Mouse (Mus musculus) urinary bladder, postnatal 14 days (tissue): ENCODE measurements around the gene Maea.
"Not testable (repeated sequence)": the region's sequence is repeated elsewhere in the genome, so short reads cannot be mapped to it uniquely, and the experiment has no call there.

Source experiments
- DNase-seq: peaks from one replicate; pipeline ENCODE4 v3.0.0; 2021; ENCODE audit warnings: low spot score

Gene Maea

GRCm38 (mm10) chr5:33335273-33335976 is at the start of gene Maea:
Gene Maea, plus strand, starts transcription at chr5:33335509.
- peak; percentile 97 for DNase-seq

DNA sequence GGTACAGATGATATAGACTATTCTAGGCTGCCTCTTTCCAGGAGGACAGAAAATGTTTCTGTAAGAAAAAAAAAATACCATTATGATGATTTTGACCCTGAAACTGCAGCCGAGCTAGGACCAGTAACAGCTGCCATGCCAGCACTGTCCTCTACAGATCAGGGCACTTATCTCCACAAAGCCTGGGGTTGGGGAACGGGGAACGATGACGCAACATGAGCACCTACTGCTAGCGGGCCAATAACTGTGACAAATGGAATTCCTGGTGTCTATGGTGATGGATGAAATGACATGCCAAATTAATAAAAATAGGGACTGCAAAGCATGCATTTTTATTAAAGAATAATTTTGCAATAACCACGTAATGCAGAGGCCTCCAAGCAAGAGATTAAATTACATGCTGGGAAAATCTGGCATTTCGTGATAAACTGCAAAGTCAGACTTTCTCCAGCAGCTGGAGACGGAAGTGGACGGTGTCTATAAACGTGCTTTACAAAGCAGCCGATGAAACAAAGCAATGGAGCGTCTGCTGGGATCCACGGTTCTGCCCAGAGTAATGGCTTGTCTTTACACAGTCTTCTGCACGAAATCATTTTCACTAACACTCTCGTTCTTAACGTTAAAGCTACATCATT is 41.4 kb upstream of the Maea start:
- no peak for DNase-seq

- DNase-seq: no peak
These were observed 38.1 kb upstream of the Maea start for GRCm38 (mm10) chr5:33297164-33297563.

GRCm38 (mm10) chr5:33301801-33302200 is 33.5 kb upstream of the Maea start:
- DNase-seq: no peak

GRCm38 (mm10) chr5:33310704-33311462 is 24.4 kb upstream of the Maea start:
- no peak for DNase-seq

DNA sequence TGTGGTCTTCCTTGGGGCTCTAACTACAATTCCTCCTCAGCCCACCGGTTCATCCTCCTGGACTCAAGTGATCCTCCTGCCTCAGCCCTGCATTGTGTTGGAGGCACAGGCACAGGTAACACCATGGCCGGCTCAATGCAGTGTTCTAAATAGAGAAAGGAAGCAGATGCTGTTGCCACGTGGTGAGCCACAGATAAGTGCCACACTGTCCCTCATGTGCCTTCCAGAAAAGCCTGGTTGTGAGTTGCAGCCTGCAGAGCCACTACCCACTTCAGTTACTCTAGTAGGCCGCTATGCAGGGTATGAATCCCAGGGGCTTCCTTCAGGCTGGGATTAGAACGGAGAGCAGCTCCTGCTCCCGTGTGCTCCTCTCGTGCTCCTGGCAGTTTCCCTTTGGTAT is 23.1 kb upstream of the Maea start:
- DNase-seq: no peak

DNA sequence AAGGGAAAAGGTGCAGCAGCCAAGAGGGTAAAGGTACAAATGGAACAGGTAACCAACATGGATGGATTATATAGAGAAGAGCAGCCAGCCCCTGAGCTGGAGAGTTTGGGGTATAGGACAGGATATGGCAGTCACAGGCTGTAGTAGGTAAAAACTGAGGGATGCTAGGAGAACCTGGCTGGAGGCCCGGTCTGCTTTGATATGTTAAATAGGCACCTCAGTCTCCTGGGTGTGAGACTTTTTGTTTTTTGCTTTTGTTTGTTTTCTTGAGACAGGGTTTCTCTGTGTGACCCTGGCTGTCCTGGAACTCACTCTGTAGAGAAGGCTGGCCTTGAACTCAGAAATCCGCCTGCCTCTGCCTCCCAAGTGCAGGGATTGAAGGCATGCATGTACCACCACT is 10.8 kb upstream of the Maea start:
- DNase-seq: no peak

- DNase-seq: no peak
These were observed 682 bp upstream of the Maea start for GRCm38 (mm10) chr5:33334381-33335272.

DNA sequence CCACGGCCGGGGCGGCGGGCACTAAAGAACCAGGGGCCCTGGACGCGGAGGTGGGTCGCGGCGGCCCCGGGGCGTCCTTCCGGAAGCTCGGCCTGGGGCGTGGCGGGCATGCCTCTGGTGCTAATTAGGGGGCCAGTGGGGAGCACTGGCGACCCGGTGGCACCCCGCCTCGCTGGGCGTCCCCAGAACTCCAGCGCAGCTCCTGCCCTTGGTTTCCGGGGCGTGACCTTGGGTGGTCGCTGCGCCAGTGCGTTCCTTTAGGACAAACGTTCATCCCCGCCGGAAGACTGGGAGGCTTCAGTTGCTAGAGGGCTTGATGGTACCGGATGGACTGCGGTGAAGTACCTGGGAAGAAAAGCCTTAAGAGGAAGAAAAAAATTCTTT is 660 bp downstream of the Maea start:
- DNase-seq: peak; percentile 14

DNA sequence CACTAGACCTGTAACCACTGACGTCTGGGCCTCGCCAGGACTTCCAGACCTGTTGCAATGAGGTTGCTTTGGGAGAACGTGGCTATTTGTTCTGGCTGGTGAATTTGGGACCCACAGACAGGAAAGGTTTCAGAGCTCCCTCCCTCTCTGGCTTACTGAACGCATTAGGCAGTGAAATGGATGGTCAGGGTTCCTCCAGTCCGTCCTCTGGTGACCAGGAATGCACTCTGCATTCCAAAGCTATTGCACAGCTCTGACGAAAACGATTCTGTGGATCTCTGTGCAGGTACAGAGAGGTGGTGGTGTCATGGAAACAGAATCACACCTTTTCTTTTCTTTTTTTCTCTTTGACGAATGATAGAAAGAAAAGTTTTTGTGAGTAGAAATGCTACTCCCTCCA is 1.9 kb downstream of the Maea start:
- no peak for DNase-seq

GRCm38 (mm10) chr5:33341165-33341564 is 5.9 kb downstream of the Maea start:
- no peak for DNase-seq

- DNase-seq: not testable (repeated sequence)
These were observed 6.9 kb downstream of the Maea start for GRCm38 (mm10) chr5:33342248-33342647.

DNA sequence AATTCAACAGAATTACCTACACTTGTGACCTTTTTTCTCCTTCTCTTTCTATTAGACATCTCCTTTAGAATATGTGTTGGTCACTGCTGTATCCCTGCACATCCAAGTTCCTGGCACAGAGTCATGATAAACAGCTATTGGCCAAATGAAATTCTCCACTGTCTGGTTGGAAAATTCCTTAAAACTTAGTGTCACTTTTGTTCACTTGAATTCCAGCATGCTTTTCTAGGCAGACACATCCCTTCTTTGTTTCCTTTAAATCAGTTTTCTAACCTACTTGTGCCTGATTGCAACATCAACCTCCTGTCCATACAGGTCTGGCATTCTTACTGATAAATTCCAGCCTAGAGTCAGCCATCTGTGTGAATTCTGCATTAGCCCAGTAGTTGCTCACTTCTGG is 7.5 kb downstream of the Maea start:
- DNase-seq: no peak

DNA sequence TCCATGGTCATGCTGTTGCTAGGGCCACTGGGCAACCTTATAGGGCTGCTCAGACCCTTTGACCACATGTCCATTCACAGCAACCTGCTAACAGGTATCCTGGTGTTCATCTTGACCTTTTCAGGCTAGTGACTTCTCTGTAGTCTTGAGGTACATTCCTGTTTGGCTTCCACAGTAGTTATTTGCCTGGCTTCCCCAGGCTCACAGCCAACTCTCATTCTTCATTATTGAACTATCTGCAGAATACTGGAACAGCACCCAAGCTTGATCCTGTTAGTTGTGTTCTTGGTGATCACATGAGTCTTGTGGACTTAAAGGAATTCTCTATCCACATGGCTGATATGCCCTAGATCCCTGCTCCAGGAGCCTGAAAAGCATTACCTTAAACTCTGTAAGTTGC is 8.3 kb downstream of the Maea start:
- no peak for DNase-seq

- DNase-seq: no peak
These were observed 8.8 kb downstream of the Maea start for GRCm38 (mm10) chr5:33344070-33344469.

- DNase-seq: no peak
These were observed 12.3 kb downstream of the Maea start for GRCm38 (mm10) chr5:33347620-33348019.

DNA sequence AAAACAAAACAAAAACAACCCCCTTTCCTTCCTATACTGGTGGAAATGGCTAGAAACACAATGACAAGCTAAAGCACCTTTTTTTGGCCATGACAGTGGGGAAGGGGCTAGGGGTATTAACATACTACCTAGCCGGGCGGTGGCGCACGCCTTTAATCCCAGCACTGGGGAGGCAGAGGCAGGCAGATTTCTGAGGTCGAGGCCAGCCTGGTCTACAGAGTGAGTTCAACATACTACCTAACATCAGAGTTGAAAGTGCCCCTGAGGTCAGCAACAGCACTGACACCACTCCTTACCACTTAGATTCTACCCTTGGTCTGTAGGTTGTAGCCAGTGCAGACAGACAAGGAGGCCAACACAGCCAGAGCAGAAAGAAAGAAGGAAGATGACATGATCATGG is 13.9 kb downstream of the Maea start:
- no peak for DNase-seq

DNA sequence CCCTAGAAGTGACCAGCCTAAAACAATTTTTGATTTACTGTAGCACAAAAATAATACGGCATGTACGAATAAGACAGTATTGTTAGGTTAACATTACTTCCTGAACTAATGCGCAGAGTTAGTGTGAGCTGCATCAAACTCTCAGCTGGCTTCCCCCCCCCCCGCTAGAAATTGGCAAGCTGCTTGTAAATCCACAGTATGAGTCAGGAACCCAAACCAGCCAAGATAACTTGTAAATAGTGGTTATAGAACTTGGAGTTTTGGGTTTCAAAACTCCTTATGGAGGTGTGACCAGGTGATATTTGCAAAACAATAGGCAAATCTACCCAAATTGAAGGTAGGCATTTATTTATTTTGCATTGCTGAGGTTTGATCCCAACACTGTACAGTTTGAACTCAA is 14.4 kb downstream of the Maea start:
- no peak for DNase-seq

- no peak for DNase-seq
These were observed 16.4 kb downstream of the Maea start for GRCm38 (mm10) chr5:33351556-33352272.

GRCm38 (mm10) chr5:33352273-33352645 is 16.9 kb downstream of the Maea start:
- DNase-seq: no peak

- no peak for DNase-seq
These were observed 17.7 kb downstream of the Maea start for GRCm38 (mm10) chr5:33353011-33353410.

DNA sequence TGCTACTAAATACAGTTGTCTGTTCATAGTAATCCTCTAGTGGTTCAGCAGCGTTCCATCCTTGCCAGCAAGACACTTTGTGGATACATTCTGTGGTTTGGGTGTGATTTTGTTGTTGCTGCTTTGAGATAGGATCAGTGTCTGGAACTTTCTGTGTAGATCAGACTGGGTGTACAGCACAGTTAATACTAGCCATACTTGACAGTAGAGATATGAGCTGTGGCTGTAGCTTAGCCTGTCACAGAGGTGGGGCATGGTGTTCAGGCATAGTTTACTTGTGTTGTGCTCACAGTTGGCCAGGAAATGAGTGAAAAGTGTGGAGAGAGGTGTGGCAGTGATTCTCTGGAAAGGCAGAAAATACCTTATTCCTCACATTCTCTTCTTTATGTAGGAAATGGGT is 22.2 kb downstream of the Maea start:
- no peak for DNase-seq
